Mouse (Mus musculus) ES-E14 (cell line): ENCODE data around the gene Srxn1.

Experiments used
- MAFK ChIP-seq: IDR thresholded peaks from 2 replicates; pipeline ENCODE4 v1.6.1; 2014; ENCODE audit warnings: mild to moderate bottlenecking, low read depth, low read length, inconsistent platforms; ENCODE audit not compliant: insufficient read depth
- ZC3H11A ChIP-seq: IDR thresholded peaks from 2 replicates; pipeline ENCODE4 v1.6.1; 2012; ENCODE audit warnings: low read depth, mild to moderate bottlenecking, inconsistent platforms, low read length, borderline replicate concordance
- ZNF384 ChIP-seq: IDR thresholded peaks from 2 replicates; pipeline ENCODE4 v1.6.1; 2012; ENCODE audit warnings: low read depth, low read length, inconsistent platforms

DNA sequence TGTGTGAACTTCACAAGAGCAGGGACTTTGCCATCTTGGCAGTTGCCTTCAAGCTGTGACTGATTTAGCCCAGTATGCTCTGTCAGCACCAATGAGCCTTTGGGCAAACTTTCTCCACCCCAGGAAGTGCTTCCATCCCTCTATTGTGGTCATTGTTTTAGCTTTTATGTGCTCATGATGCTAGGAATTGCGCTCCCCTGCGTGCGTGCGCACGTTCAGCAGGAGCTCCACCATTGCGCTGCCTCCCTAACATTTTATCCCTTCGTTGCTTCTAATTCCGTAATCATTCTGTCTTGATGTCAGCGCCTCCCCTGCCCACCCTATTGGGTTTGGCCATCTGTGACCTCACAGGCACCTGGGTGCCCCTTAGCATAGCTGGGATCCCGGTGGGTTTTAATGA is 1.3 kb downstream of the Srxn1 start:
- TF ChIP-seq ZC3H11A: no peak
- TF ChIP-seq MAFK: no peak
- TF ChIP-seq ZNF384: no peak
